Mouse (Mus musculus) hindbrain, embryonic 10.5 days (tissue): ENCODE measurements around the gene Tmbim6. TPM values are rescaled to one million over a fixed set of nuclear protein-coding genes. Genes with fewer than 3 reads are reported as not detected.

Experiments
- DNase-seq: peaks from one replicate; pipeline ENCODE4 v3.0.0-alpha.2; 2017; ENCODE audit warnings: low spot score
- H3K27ac ChIP-seq: fragments of 300-500 bp; sonication (generic); 2 replicates; pipeline ENCODE4 v1.5.1; 2016; ENCODE audit warnings: mild to moderate bottlenecking, moderate library complexity
- H3K27me3 ChIP-seq: fragments of 300-500 bp; sonication (generic); 2 replicates; pipeline ENCODE4 v1.6.1; 2016; ENCODE audit warnings: mild to moderate bottlenecking; ENCODE audit not compliant: poor library complexity, insufficient read depth, severe bottlenecking
- H3K36me3 ChIP-seq: fragments of 300-500 bp; sonication (generic); 2 replicates; pipeline ENCODE4 v1.6.1; 2016; ENCODE audit warnings: mild to moderate bottlenecking, moderate library complexity
- H3K4me1 ChIP-seq: fragments of 300-500 bp; sonication (generic); replicated peaks from 2 replicates; pipeline ENCODE4 v1.6.1; 2016; ENCODE audit warnings: mild to moderate bottlenecking
- H3K4me3 ChIP-seq: fragments of 300-500 bp; sonication (generic); 2 replicates; pipeline ENCODE4 v1.5.1; 2016; ENCODE audit warnings: mild to moderate bottlenecking, moderate library complexity
- H3K9me3 ChIP-seq: fragments of 300-500 bp; sonication (generic); 2 replicates; pipeline ENCODE4 v1.6.1; 2016; ENCODE audit warnings: mild to moderate bottlenecking, moderate library complexity
- WGBS: fragments of 180-500 bp; shearing (Covaris S2); methylation state at CpG from one replicate; pipeline ENCODE4 v1.1.7; 2016; 5-methylcytosine and 5-hydroxymethylcytosine counted together
- polyA plus RNA-seq: library from polyadenylated mRNA; unstranded; fragments of >200 nt; fragmentation: Nextera tagmentation; extraction: Ambion mirVana; gene quantifications from 2 replicates; pipeline ENCODE4 v1.2.1, GENCODE M21; 2016

The Tmbim6 gene
- polyA plus RNA-seq, 1 experiment from 2014 or later, result 284 TPM

- WGBS, result 79% methylated on average over 9 of the region's 9 CpGs
- Histone ChIP-seq H3K4me1 (peaks cover 35% of the 10 kb centered on the region), H3K4me3 (no peak overlapping the region), H3K27ac (0 out of 2 replicates have a peak overlapping the region, but pooled peaks have one; percentile 60), H3K36me3 (peaks cover 69% of the 10 kb centered on the region), H3K27me3 (no peaks in the 10 kb centered on the region), H3K9me3 (no peaks in the 10 kb centered on the region)
- no peak for DNase-seq
Measured at GRCm38 (mm10) chr15:99449131-99449750, 56.6 kb downstream of the Tmbim6 start.

DNA sequence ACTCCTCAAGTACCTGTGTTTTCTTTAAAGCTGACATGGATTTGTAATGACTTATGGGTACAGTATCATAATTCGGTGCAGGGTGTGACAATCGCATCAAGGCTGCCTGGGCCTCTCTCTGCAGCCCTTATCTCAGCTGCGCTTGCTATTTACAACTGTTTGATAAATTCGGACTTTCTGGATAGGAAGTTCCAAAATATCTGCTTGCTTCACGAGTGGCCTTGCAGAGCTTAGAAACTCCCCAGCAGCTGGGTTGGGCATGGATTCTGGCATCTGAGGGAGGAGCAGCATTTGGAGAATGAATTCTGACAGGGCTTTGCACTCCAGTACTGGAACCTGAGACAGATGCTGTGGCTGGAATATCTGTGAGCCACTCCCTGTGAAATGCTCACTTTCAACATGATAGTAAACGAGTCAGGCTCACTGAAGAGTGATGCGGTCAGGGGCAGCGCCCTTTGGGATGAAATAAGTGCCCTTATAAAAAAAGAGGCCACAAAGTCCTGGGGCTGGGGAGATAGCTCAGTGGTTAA lies 57.1 kb downstream of the Tmbim6 start:
- WGBS, result 91% methylated on average over 8 of the region's 8 CpGs
- H3K9me3 ChIP-seq, result no peaks in the 10 kb centered on the region
- peaks cover 67% of the 10 kb centered on the region for H3K36me3 ChIP-seq
- peaks cover 40% of the 10 kb centered on the region for H3K4me1 ChIP-seq
- no peak for DNase-seq
- H3K27me3 ChIP-seq, result no peaks in the 10 kb centered on the region
- 0 out of 2 replicates have a peak overlapping the region, but pooled peaks have one; percentile 60 for H3K27ac ChIP-seq
- H3K4me3 ChIP-seq, result no peak overlapping the region

DNA sequence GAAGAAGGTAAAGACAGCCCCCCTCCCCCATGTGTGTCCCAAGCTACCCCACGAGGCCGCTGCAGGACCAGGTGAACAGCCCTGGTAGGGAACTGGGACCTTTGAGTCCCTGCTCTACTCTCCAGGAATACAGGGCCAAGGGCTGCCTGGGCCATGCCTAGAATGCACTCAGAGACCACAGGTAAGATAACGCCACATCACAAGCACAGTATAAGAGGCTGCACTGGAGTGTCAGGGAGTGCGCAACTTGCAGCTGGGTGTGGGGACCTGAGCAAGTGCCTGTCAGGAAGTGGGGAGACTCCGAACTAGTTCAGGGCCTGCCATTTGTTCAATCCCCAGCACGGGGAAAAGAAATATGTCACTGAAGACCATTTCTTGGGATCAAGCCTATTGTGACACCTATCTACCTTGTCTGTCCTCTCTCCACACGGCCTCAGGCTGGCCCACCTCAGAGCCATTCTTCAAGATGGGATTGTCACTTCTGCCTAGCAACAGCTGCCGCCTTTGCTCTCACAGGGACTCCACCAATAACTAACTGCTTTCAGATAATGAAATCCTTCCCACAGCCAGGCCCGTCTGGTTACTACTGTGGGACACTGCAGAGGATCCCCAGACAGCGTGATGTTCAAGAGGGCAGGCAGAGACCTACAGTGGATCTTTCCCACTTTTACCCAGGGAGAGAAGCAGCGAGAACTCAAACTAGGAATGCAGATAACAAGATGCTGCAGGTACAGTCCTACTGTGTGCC lies 60.6 kb downstream of the Tmbim6 start:
- H3K9me3 ChIP-seq, result no peaks in the 10 kb centered on the region
- H3K36me3 ChIP-seq, result peaks cover 68% of the 10 kb centered on the region
- peaks cover 68% of the 10 kb centered on the region for H3K4me1 ChIP-seq
- DNase-seq, result no peak
- no peak overlapping the region for H3K4me3 ChIP-seq
- no peaks in the 10 kb centered on the region for H3K27me3 ChIP-seq
- 0 out of 2 replicates have a peak overlapping the region, but pooled peaks have one; percentile 13 for H3K27ac ChIP-seq
- WGBS, result 74% methylated on average over 11 of the region's 11 CpGs

DNA sequence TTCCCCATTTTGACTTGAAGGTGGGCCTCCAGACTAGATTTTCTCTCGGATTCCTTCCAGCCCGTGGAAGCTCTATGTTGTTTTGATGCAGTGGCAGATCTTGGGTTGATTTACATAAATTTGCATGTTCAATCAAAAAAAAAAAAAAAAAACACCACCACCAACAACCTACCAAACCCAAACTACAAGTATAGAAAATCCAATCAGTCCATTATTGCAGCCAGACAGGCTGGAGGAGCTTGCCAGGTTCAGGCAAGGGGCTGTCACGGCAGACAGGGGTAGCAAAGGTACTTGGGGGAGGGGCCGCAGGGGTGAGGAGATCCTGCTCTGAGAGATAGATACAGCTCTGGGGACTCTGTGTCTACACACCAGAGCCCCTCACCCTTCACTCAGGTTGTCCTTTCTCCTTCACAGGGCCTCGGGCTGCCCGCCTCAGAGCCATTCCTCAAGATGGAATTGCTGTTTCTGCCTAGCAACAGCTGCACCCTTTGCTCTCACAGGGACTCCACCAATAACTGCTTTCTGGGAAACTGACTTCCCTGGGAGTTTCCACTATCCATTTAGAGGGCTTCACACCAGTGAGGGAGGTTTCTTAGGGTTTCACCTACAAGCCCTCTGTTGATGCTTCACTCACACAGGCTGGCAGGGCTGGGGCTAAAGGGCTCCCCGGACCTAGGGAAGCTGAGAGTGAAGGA lies 62.0 kb downstream of the Tmbim6 start:
- H3K4me3 ChIP-seq, result peak overlapping the region; percentile 92; the same call in 1 of the 2 replicates
- H3K27ac ChIP-seq, result peak overlapping the region; percentile 37; the same call in 1 of the 2 replicates
- peaks cover 55% of the 10 kb centered on the region for H3K36me3 ChIP-seq
- no peaks in the 10 kb centered on the region for H3K27me3 ChIP-seq
- no peak for DNase-seq
- WGBS, result 89% methylated on average over 7 of the region's 7 CpGs
- no peaks in the 10 kb centered on the region for H3K9me3 ChIP-seq
- H3K4me1 ChIP-seq, result peaks cover 63% of the 10 kb centered on the region

DNA sequence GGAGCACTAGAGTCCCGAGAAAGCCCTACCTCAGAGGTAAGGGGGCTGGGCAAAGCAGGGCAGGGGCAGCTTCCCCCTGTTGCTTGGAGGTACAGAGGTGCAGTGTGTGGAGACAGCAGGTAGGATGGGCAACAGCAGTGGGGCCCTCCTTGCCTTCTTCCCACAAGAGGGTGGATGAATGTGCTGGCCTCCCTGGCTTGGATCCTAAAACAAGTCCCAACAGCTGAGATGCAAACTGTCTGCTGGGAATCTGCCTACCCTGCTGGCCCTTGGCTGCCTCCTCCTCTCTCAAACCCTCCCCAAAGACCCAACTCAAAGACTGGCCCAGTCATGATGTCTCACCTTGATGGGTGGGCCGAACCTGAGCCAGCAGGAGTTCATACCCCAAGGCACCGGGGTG lies 62.7 kb downstream of the Tmbim6 start:
- Histone ChIP-seq H3K27ac (peak overlapping the region; percentile 37; the same call in 1 of the 2 replicates), H3K9me3 (no peaks in the 10 kb centered on the region), H3K4me1 (peaks cover 59% of the 10 kb centered on the region), H3K4me3 (peak overlapping the region; percentile 92), H3K36me3 (peaks cover 48% of the 10 kb centered on the region), H3K27me3 (no peaks in the 10 kb centered on the region)
- DNase-seq, result no peak
- WGBS, result 84% methylated on average over 3 of the region's 3 CpGs

- no peaks in the 10 kb centered on the region for H3K9me3 ChIP-seq
- H3K36me3 ChIP-seq, result peaks cover 40% of the 10 kb centered on the region
- DNase-seq, result peak; percentile 18
- H3K27me3 ChIP-seq, result no peaks in the 10 kb centered on the region
- peaks cover 59% of the 10 kb centered on the region for H3K4me1 ChIP-seq
- H3K27ac ChIP-seq, result peak overlapping the region; percentile 96
- peak overlapping the region; percentile 92 for H3K4me3 ChIP-seq
- WGBS, result 23% methylated on average over 7 of the region's 7 CpGs
Measured at GRCm38 (mm10) chr15:99456338-99456962, 63.8 kb downstream of the Tmbim6 start.

GRCm38 (mm10) chr15:99456963-99457605 lies 64.4 kb downstream of the Tmbim6 start:
- WGBS, result 1% methylated on average over 43 of the region's 43 CpGs
- H3K4me1 ChIP-seq, result peaks cover 59% of the 10 kb centered on the region
- peak overlapping the region; percentile 96 for H3K27ac ChIP-seq

DNA sequence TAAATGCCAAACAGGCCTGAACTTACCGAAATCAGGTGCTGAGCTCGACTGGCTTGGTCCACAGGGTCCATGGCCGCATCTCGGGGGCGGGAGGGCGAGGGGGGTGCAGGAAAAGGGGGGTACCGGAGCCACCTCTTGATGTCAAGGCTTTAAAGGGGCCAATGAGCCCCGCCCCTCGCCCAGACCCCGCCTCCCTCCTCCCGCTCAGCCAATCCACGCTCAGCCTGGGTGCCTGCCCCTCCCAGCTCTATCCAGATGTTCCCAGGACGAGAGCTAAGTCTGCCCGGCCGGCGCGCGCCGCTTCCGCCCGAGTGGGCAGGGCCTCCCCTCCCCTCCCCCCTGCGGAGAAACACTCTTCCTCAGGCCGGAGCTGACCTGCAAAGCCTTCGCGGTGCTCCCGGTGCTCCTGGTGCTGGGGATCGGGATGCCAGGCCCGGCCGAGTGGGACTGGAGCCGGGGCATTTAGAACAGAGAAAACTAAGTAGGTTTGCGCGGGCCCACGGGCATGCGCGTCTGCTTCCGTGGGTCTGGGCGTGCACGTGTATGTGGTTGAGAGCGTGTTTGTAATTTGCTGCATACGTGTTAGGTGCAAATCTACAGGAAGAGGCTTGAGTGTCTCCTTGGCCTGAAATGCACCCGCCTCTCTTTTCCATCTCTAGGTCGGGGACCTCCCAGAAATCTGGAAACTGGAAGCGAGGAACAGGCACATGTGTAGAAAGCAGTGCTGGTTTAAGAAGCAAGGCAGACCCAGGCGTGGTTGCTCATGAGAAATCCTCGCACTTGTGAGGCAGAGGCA lies 65.1 kb downstream of the Tmbim6 start, which contains the start of gene Nckap5l:
Gene Nckap5l, minus strand, starts transcription at position 143 of the 796 bp plus-strand sequence.
- no peaks in the 10 kb centered on the region for H3K9me3 ChIP-seq
- H3K4me3 ChIP-seq, result peak within 1 kb of the TSS; percentile 92
- H3K4me1 ChIP-seq, result peaks cover 58% of the 10 kb centered on the region
- peaks cover 30% of the 10 kb centered on the region for H3K36me3 ChIP-seq
- WGBS, result 1% methylated on average over 45 of the region's 45 CpGs
- DNase-seq, result peak; percentile 97
- no peaks in the 10 kb centered on the region for H3K27me3 ChIP-seq
- peak within 1 kb of the TSS; percentile 96 for H3K27ac ChIP-seq

More at GRCm38 (mm10) chr15:99456963-99457605, 64.4 kb downstream of the Tmbim6 start:
- DNase-seq, result peak; percentile 69
- H3K9me3 ChIP-seq, result no peaks in the 10 kb centered on the region
- H3K27me3 ChIP-seq, result no peaks in the 10 kb centered on the region
- peaks cover 35% of the 10 kb centered on the region for H3K36me3 ChIP-seq
- peak overlapping the region; percentile 92 for H3K4me3 ChIP-seq

Other genes starting within 250 kb of the Tmbim6 start
- 0.04 and 0.12 TPM in 2 replicates for gene Kcnh3, start 168.0 kb upstream of the Tmbim6 start, polyA plus RNA-seq
- 194 and 213 TPM in 2 replicates for gene Mcrs1, start 140.9 kb upstream of the Tmbim6 start, polyA plus RNA-seq
- gene Prpf40b, start 97.8 kb upstream of the Tmbim6 start, polyA plus RNA-seq, result 61.1 and 63.3 TPM in 2 replicates
- gene Fam186b, start 97.0 kb upstream of the Tmbim6 start, polyA plus RNA-seq, result 0.20 and 0.27 TPM in 2 replicates
- gene Fmnl3, start 22.4 kb upstream of the Tmbim6 start, polyA plus RNA-seq, result 10.7 and 14.6 TPM in 2 replicates
- 13.5 and 15.8 TPM in 2 replicates for gene Nckap5l, start 64.9 kb downstream of the Tmbim6 start, polyA plus RNA-seq
- gene Bcdin3d, start 81.8 kb downstream of the Tmbim6 start, polyA plus RNA-seq, result 19.3 and 20.2 TPM in 2 replicates
- 0.63 and 1.1 TPM in 2 replicates for gene Faim2, start 135.3 kb downstream of the Tmbim6 start, polyA plus RNA-seq
- not detected in 2 replicates for gene Aqp2, start 186.2 kb downstream of the Tmbim6 start, polyA plus RNA-seq
- gene Aqp5, start 197.9 kb downstream of the Tmbim6 start, polyA plus RNA-seq, result 0.46 and 1.6 TPM in 2 replicates
- gene Aqp6, start 208.5 kb downstream of the Tmbim6 start, polyA plus RNA-seq, result 0.35 and 0.90 TPM in 2 replicates